Mouse (Mus musculus): ENCODE results near the gene Gmds. TPM values are rescaled to one million over a fixed set of nuclear protein-coding genes. Genes with fewer than 3 reads are reported as not detected.

Gmds gene
- polyA plus RNA-seq, 1 experiment: 230 TPM

- Histone ChIP-seq H3K27me3 (ENCODE audit: control insufficient read depth, insufficient read depth, low read length) (no peaks in the 10 kb centered on the region), H3K4me1 (ENCODE audit: control insufficient read depth, insufficient read depth, insufficient read length, low read length) (peaks cover 5% of the 10 kb centered on the region), H3K27ac (ENCODE audit: insufficient read depth, low read depth, low read length) (no peak overlapping the region), H3K36me3 (ENCODE audit: control insufficient read depth, insufficient read depth, low read length) (no peaks in the 10 kb centered on the region), H3K4me3 (ENCODE audit: low read depth, low read length) (no peak overlapping the region)
- TF ChIP-seq POLR2A (IDR thresholded peaks at IDR 0.05; ENCODE audit: low read depth, low read length) (no peak), CTCF (IDR thresholded peaks at IDR 0.05; ENCODE audit: extremely low read depth, insufficient read length, insufficient replicate concordance, low read depth, low read length) (no peak)
- 6% methylated on average over 4 of the region's 4 CpGs for WGBS
Observed at GRCm38 (mm10) chr13:32018518-32019255, 319.9 kb downstream of the Gmds start.

GRCm38 (mm10) chr13:32008802-32009201 lies 329.7 kb downstream of the Gmds start:
- WGBS: 52% methylated on average over 4 of the region's 4 CpGs
- H3K4me3 ChIP-seq (ENCODE audit: low read depth, low read length): no peak overlapping the region
- no peaks in the 10 kb centered on the region for H3K27me3 ChIP-seq (ENCODE audit: control insufficient read depth, insufficient read depth, low read length)
- TF ChIP-seq CTCF (IDR thresholded peaks at IDR 0.05; ENCODE audit: extremely low read depth, insufficient read length, insufficient replicate concordance, low read depth, low read length) (no peak), POLR2A (IDR thresholded peaks at IDR 0.05; ENCODE audit: low read depth, low read length) (no peak)
- H3K36me3 ChIP-seq (ENCODE audit: control insufficient read depth, insufficient read depth, low read length): no peaks in the 10 kb centered on the region
- H3K27ac ChIP-seq (ENCODE audit: insufficient read depth, low read depth, low read length): no peak overlapping the region
- no peaks in the 10 kb centered on the region for H3K4me1 ChIP-seq (ENCODE audit: control insufficient read depth, insufficient read depth, insufficient read length, low read length)

- 69% methylated on average over 7 of the region's 7 CpGs for WGBS
- Histone ChIP-seq H3K4me3 (ENCODE audit: low read depth, low read length) (no peak overlapping the region), H3K27ac (ENCODE audit: insufficient read depth, low read depth, low read length) (no peak overlapping the region), H3K36me3 (ENCODE audit: control insufficient read depth, insufficient read depth, low read length) (no peaks in the 10 kb centered on the region), H3K27me3 (ENCODE audit: control insufficient read depth, insufficient read depth, low read length) (no peaks in the 10 kb centered on the region), H3K4me1 (ENCODE audit: control insufficient read depth, insufficient read depth, insufficient read length, low read length) (no peaks in the 10 kb centered on the region)
- TF ChIP-seq POLR2A (IDR thresholded peaks at IDR 0.05; ENCODE audit: low read depth, low read length) (no peak), CTCF (IDR thresholded peaks at IDR 0.05; ENCODE audit: extremely low read depth, insufficient read length, insufficient replicate concordance, low read depth, low read length) (no peak)
Observed at GRCm38 (mm10) chr13:32008116-32008641, 330.4 kb downstream of the Gmds start.

- WGBS: 92% methylated on average over 4 of the region's 4 CpGs
- Histone ChIP-seq H3K27me3 (ENCODE audit: control insufficient read depth, insufficient read depth, low read length) (no peaks in the 10 kb centered on the region), H3K4me1 (ENCODE audit: control insufficient read depth, insufficient read depth, insufficient read length, low read length) (no peaks in the 10 kb centered on the region), H3K36me3 (ENCODE audit: control insufficient read depth, insufficient read depth, low read length) (peaks cover 6% of the 10 kb centered on the region), H3K4me3 (ENCODE audit: low read depth, low read length) (no peak overlapping the region), H3K27ac (ENCODE audit: insufficient read depth, low read depth, low read length) (no peak overlapping the region)
- TF ChIP-seq CTCF (IDR thresholded peaks at IDR 0.05; ENCODE audit: extremely low read depth, insufficient read length, insufficient replicate concordance, low read depth, low read length) (no peak), POLR2A (IDR thresholded peaks at IDR 0.05; ENCODE audit: low read depth, low read length) (no peak)
Observed at GRCm38 (mm10) chr13:31993391-31993790, 345.1 kb downstream of the Gmds start.

- no peak for TF ChIP-seq CTCF (IDR thresholded peaks at IDR 0.05; ENCODE audit: extremely low read depth, insufficient read length, insufficient replicate concordance, low read depth, low read length)
- TF ChIP-seq POLR2A (IDR thresholded peaks at IDR 0.05; ENCODE audit: low read depth, low read length): no peak
- Histone ChIP-seq H3K27me3 (ENCODE audit: control insufficient read depth, insufficient read depth, low read length) (no peaks in the 10 kb centered on the region), H3K4me3 (ENCODE audit: low read depth, low read length) (no peak overlapping the region), H3K4me1 (ENCODE audit: control insufficient read depth, insufficient read depth, insufficient read length, low read length) (no peaks in the 10 kb centered on the region), H3K36me3 (ENCODE audit: control insufficient read depth, insufficient read depth, low read length) (peaks cover 6% of the 10 kb centered on the region), H3K27ac (ENCODE audit: insufficient read depth, low read depth, low read length) (no peak overlapping the region)
- 30% methylated on average over 12 of the region's 12 CpGs for WGBS
Observed at GRCm38 (mm10) chr13:31992409-31993201, 345.9 kb downstream of the Gmds start.

- 100% methylated on average over 1 of the region's 1 CpGs for WGBS
- TF ChIP-seq POLR2A (IDR thresholded peaks at IDR 0.05; ENCODE audit: low read depth, low read length) (no peak), CTCF (IDR thresholded peaks at IDR 0.05; ENCODE audit: extremely low read depth, insufficient read length, insufficient replicate concordance, low read depth, low read length) (no peak)
- Histone ChIP-seq H3K36me3 (ENCODE audit: control insufficient read depth, insufficient read depth, low read length) (no peaks in the 10 kb centered on the region), H3K4me3 (ENCODE audit: low read depth, low read length) (no peak overlapping the region), H3K27me3 (ENCODE audit: control insufficient read depth, insufficient read depth, low read length) (no peaks in the 10 kb centered on the region), H3K4me1 (ENCODE audit: control insufficient read depth, insufficient read depth, insufficient read length, low read length) (no peaks in the 10 kb centered on the region), H3K27ac (ENCODE audit: insufficient read depth, low read depth, low read length) (no peak overlapping the region)
Observed at GRCm38 (mm10) chr13:31981198-31981597, 357.3 kb downstream of the Gmds start.

- TF ChIP-seq CTCF (IDR thresholded peaks at IDR 0.05; ENCODE audit: extremely low read depth, insufficient read length, insufficient replicate concordance, low read depth, low read length) (no peak), POLR2A (IDR thresholded peaks at IDR 0.05; ENCODE audit: low read depth, low read length) (no peak)
- no peaks in the 10 kb centered on the region for H3K27me3 ChIP-seq (ENCODE audit: control insufficient read depth, insufficient read depth, low read length)
- H3K36me3 ChIP-seq (ENCODE audit: control insufficient read depth, insufficient read depth, low read length): no peaks in the 10 kb centered on the region
- H3K4me1 ChIP-seq (ENCODE audit: control insufficient read depth, insufficient read depth, insufficient read length, low read length): no peaks in the 10 kb centered on the region
- 98% methylated on average over 7 of the region's 7 CpGs for WGBS
- H3K4me3 ChIP-seq (ENCODE audit: low read depth, low read length): no peak overlapping the region
- H3K27ac ChIP-seq (ENCODE audit: insufficient read depth, low read depth, low read length): no peak overlapping the region
Observed at GRCm38 (mm10) chr13:31978126-31978525, 360.4 kb downstream of the Gmds start.
